Comparison of ENCODE assay signal across 23 mouse cellular contexts in genomic region chr5:75847341-75847740, GRCm38 (mm10).
"Had no signal": no experiment of that assay in that cellular context is flagged by ENCODE, and none has a peak within 500 bp of the region (broad histone marks: within the 10 kb centered on the region; RNA-seq: fewer than 3 reads in every experiment).

No protein-coding gene starts in this region.

- H3K36me3 ChIP-seq: heart, embryonic 12.5 days; hindbrain, embryonic 13.5 days; hindbrain, embryonic 15.5 days; limb, embryonic 13.5 days; limb, embryonic 15.5 days; liver, embryonic 12.5 days had no signal

- ATAC-seq: forebrain, postnatal 0 days; hindbrain, postnatal 0 days; intestine, embryonic 16.5 days; liver, embryonic 12.5 days had no signal

- H3K4me2 ChIP-seq: heart, embryonic 12.5 days; hindbrain, embryonic 13.5 days; hindbrain, embryonic 15.5 days; limb, embryonic 13.5 days; limb, embryonic 15.5 days; liver, embryonic 12.5 days had no signal

- H3K27me3 ChIP-seq: hindbrain, embryonic 13.5 days; hindbrain, embryonic 15.5 days; limb, embryonic 13.5 days; limb, embryonic 15.5 days had no signal

- H3K4me1 ChIP-seq: limb, embryonic 15.5 days; liver, embryonic 12.5 days had no signal

- H3K4me3 ChIP-seq: heart, adult 2 months; heart, embryonic 12.5 days; hindbrain, embryonic 13.5 days; hindbrain, embryonic 15.5 days; layer of hippocampus, adult 2 months; left cerebral cortex, adult 2 months; limb, embryonic 13.5 days; limb, embryonic 15.5 days; liver, embryonic 12.5 days had no signal

- H3K9me3 ChIP-seq: heart, embryonic 12.5 days; hindbrain, embryonic 13.5 days; hindbrain, embryonic 15.5 days; limb, embryonic 13.5 days; limb, embryonic 15.5 days; liver, embryonic 12.5 days had no signal

- H3K27ac ChIP-seq: heart, adult 2 months; hindbrain, embryonic 13.5 days; hindbrain, embryonic 15.5 days; hindbrain, postnatal 0 days; layer of hippocampus, adult 2 months; left cerebral cortex, adult 2 months; limb, embryonic 13.5 days; limb, embryonic 15.5 days; liver, embryonic 12.5 days; liver, embryonic 14.5 days had no signal

- DNase-seq: forebrain, postnatal 0 days; gastrocnemius, postnatal 14 days; gastrocnemius, postnatal 36 days; heart, adult 2 months; heart, postnatal 14 days; heart, postnatal 36 days; kidney, adult 11 months; kidney, adult 2 months; kidney, adult 9 months; kidney, postnatal 10 days; kidney, postnatal 25 days; kidney, postnatal 4 days had no signal

- H3K9ac ChIP-seq: forebrain, postnatal 0 days; heart, embryonic 12.5 days; hindbrain, embryonic 13.5 days; hindbrain, embryonic 15.5 days; limb, embryonic 13.5 days; limb, embryonic 15.5 days; liver, embryonic 12.5 days; liver, embryonic 14.5 days had no signal
